ENCODE assay signal across 10 mouse cellular contexts in genomic region chr7:101501675-101502074, GRCm38 (mm10).
DNase-seq lines count a peak whose midpoint lies in the region; ATAC-seq and TF ChIP-seq lines count a peak whose summit lies in the region.
"Had no signal": no experiment of that assay in that cellular context is flagged by ENCODE, and none has a peak within 500 bp of the region (broad histone marks: within the 10 kb centered on the region; RNA-seq: fewer than 3 reads in every experiment).

No protein-coding gene starts in this region.

- peak; percentile 66 for TF ChIP-seq CTCF in intestine, postnatal 0 days (IDR thresholded peaks at IDR 0.05; ENCODE audit: low read depth)
- peak; percentile 49; the same call in 1 of the 2 replicates for TF ChIP-seq CTCF in testis, adult 2 months (IDR thresholded peaks at IDR 0.05; ENCODE audit: control insufficient read depth, insufficient read depth, insufficient replicate concordance, low read depth, low read length)

- 71% methylated on average over 6 of the region's 6 CpGs for WGBS in intestine, postnatal 0 days
- WGBS in intestine, embryonic 16.5 days, result 62% methylated on average over 6 of the region's 6 CpGs

- no peak overlapping the region for H3K9ac ChIP-seq in intestine, postnatal 0 days (ENCODE audit: low read depth, low read length)
- H3K9ac ChIP-seq in intestine, embryonic 16.5 days (ENCODE audit: low read depth, low read length), result no peak overlapping the region
- H3K9ac ChIP-seq: forebrain, embryonic 13.5 days had no signal

- no peaks in the 10 kb centered on the region for H3K4me1 ChIP-seq in intestine, postnatal 0 days (replicated peaks; ENCODE audit: control insufficient read depth, insufficient read depth, low read length)
- peaks cover 11% of the 10 kb centered on the region; the same call in 1 of the 2 replicates for H3K4me1 ChIP-seq in intestine, embryonic 16.5 days (ENCODE audit: control insufficient read depth, insufficient read depth, low read length)
- peaks cover 16% of the 10 kb centered on the region for H3K4me1 ChIP-seq in testis, adult 2 months (ENCODE audit: control insufficient read depth, insufficient read depth, low read length)

- H3K4me2 ChIP-seq in intestine, postnatal 0 days (replicated peaks; ENCODE audit: low read depth), result no peak overlapping the region
- no peak overlapping the region for H3K4me2 ChIP-seq in intestine, embryonic 16.5 days (ENCODE audit: low read depth, low read length)
- H3K4me2 ChIP-seq: forebrain, embryonic 13.5 days had no signal

- no peak overlapping the region for H3K4me3 ChIP-seq in intestine, postnatal 0 days (ENCODE audit: low read depth, low read length)
- no peak overlapping the region for H3K4me3 ChIP-seq in intestine, embryonic 16.5 days (ENCODE audit: low read length)
- H3K4me3 ChIP-seq in testis, adult 2 months (ENCODE audit: control insufficient read depth, low read depth, low read length), result no peak overlapping the region
- H3K4me3 ChIP-seq: forebrain, embryonic 13.5 days had no signal

- H3K9me3 ChIP-seq in intestine, postnatal 0 days (ENCODE audit: control insufficient read depth), result no peaks in the 10 kb centered on the region
- no peaks in the 10 kb centered on the region for H3K9me3 ChIP-seq in intestine, embryonic 16.5 days (ENCODE audit: control insufficient read depth, low read length)
- H3K9me3 ChIP-seq: forebrain, embryonic 13.5 days had no signal

- H3K27me3 ChIP-seq in intestine, postnatal 0 days (replicated peaks; ENCODE audit: control insufficient read depth, insufficient read depth, low read length), result peaks cover 14% of the 10 kb centered on the region
- H3K27me3 ChIP-seq in intestine, embryonic 16.5 days (replicated peaks; ENCODE audit: control insufficient read depth, insufficient read depth, low read length), result peaks cover 7% of the 10 kb centered on the region
- H3K27me3 ChIP-seq in testis, adult 2 months (ENCODE audit: control insufficient read depth, insufficient read depth, low read length), result no peaks in the 10 kb centered on the region

- no peaks in the 10 kb centered on the region for H3K36me3 ChIP-seq in intestine, postnatal 0 days (ENCODE audit: control insufficient read depth, insufficient read depth)
- no peaks in the 10 kb centered on the region for H3K36me3 ChIP-seq in intestine, embryonic 16.5 days (ENCODE audit: control insufficient read depth, insufficient read depth, low read length)
- no peaks in the 10 kb centered on the region for H3K36me3 ChIP-seq in testis, adult 2 months (ENCODE audit: control insufficient read depth, insufficient read depth, low read length)

- DNase-seq in testis, postnatal 14 days (ENCODE audit: low spot score), result no peak
- DNase-seq in T-cell, adult 2 months (ENCODE audit: low spot score), result peak; percentile 28
- peak; percentile 62 for DNase-seq in testis, postnatal 10 days (ENCODE audit: low spot score)
- DNase-seq: kidney, adult 8-10 months; left cerebral cortex, postnatal 4 days had no signal

- H3K27ac ChIP-seq in intestine, postnatal 0 days (ENCODE audit: low read depth, low read length), result no peak overlapping the region
- no peak overlapping the region for H3K27ac ChIP-seq in intestine, embryonic 16.5 days (ENCODE audit: low read length)
- no peak overlapping the region for H3K27ac ChIP-seq in testis, adult 2 months (ENCODE audit: control insufficient read depth, insufficient read depth, low read depth, low read length)
- H3K27ac ChIP-seq: forebrain, embryonic 13.5 days had no signal

- ATAC-seq in intestine, postnatal 0 days, result no peak
- ATAC-seq in intestine, embryonic 16.5 days, result no peak
- no peak for ATAC-seq in granulocyte monocyte progenitor cell, adult 5-6 weeks (replicated peaks; ENCODE audit: poor library complexity, severe bottlenecking)
- ATAC-seq: forebrain, embryonic 13.5 days had no signal

- TF ChIP-seq POLR2A in testis, adult 2 months (IDR thresholded peaks at IDR 0.05; ENCODE audit: control insufficient read depth, low read depth, low read length), result no peak
